Mouse (Mus musculus) MEL (cell line): ENCODE data around the gene Hectd1.

Experiments
- CTCF ChIP-seq, 3 experiments: IDR thresholded peaks in 2 of 3; conservative IDR thresholded peaks in 1 of 3; 2 replicates each; pipeline ENCODE4 v1.5.1; 2011 to 2012; ENCODE audit warnings: low read length in 3 of 3, low read depth in 2 of 3, mild to moderate bottlenecking in 2 of 3, improper control_type of control experiment in 1 of 3, inconsistent platforms in 1 of 3, mixed read lengths in 1 of 3, moderate library complexity in 1 of 3; ENCODE audit not compliant: control insufficient read depth in 1 of 3, insufficient read depth in 1 of 3, poor library complexity in 1 of 3, severe bottlenecking in 1 of 3
- EP300 ChIP-seq, 2 experiments: IDR thresholded peaks; 2 replicates each; pipeline ENCODE4 v1.6.1; 2011; ENCODE audit warnings: improper control_type of control experiment in 2 of 2, low read length in 2 of 2, low read depth in 1 of 2, mild to moderate bottlenecking in 1 of 2
- ETS1 ChIP-seq: IDR thresholded peaks from 2 replicates; pipeline ENCODE4 v1.6.1; 2012; ENCODE audit warnings: low read depth, mild to moderate bottlenecking, inconsistent platforms, low read length, improper control_type of control experiment, moderate library complexity
- NRF1 ChIP-seq: IDR thresholded peaks from 2 replicates; pipeline ENCODE4 v1.6.1; 2014; ENCODE audit warnings: low read depth, mild to moderate bottlenecking, inconsistent platforms, low read length, improper control_type of control experiment, moderate library complexity; ENCODE audit not compliant: poor library complexity, insufficient read depth, severe bottlenecking
- ZKSCAN1 ChIP-seq: IDR thresholded peaks from 2 replicates; pipeline ENCODE4 v1.6.1; 2012; ENCODE audit warnings: low read depth, mild to moderate bottlenecking, inconsistent platforms, low read length, improper control_type of control experiment, moderate library complexity
- ZMIZ1 ChIP-seq: IDR thresholded peaks from 2 replicates; pipeline ENCODE4 v1.6.1; 2012; ENCODE audit warnings: low read depth, mild to moderate bottlenecking, inconsistent platforms, low read length, improper control_type of control experiment, moderate library complexity

- TF ChIP-seq ZKSCAN1 (no peak), ETS1 (no peak), CTCF (IDR thresholded peaks at IDR 0.05 in 2 of 3, conservative IDR thresholded peaks at IDR 0.05 in 1 of 3; ENCODE audit: control insufficient read depth in 1 of 3, insufficient read depth in 1 of 3, low read depth in 2 of 3, low read length in 3 of 3, poor library complexity in 1 of 3, severe bottlenecking in 1 of 3) (no peak), EP300 (IDR thresholded peaks at IDR 0.05; ENCODE audit: low read depth in 1 of 2, low read length in 2 of 2) (no peak), ZMIZ1 (no peak), NRF1 (no peak)
Measured at GRCm38 (mm10) chr12:51847953-51848680, 18.8 kb upstream of the Hectd1 start.
